Mouse (Mus musculus) intestine, embryonic 14.5 days (tissue): Measurements from ENCODE around the gene Pan3. TPM values are rescaled to one million over a fixed set of nuclear protein-coding genes. Genes with fewer than 3 reads are reported as not detected.

Source experiments
- ATAC-seq: fragments of 200-750 bp; cut with Nextera tagmentation; replicated peaks from 2 replicates; pipeline ENCODE4 v1.8.0; 2017; ENCODE audit warnings: low read depth, moderate number of reproducible peaks, moderate TSS enrichment, moderate library complexity; ENCODE audit not compliant: low FRiP score, low TSS enrichment
- DNase-seq: peaks from one replicate; pipeline ENCODE4 v3.0.0-alpha.2; 2018; ENCODE audit warnings: low spot score
- H3K27ac ChIP-seq: fragments of 300-500 bp; sonication (generic); 2 replicates; pipeline ENCODE4 v1.5.1; 2014; ENCODE audit warnings: low read depth, mild to moderate bottlenecking, control low read depth
- H3K27me3 ChIP-seq: fragments of 300-500 bp; sonication (generic); replicated peaks from 2 replicates; pipeline ENCODE4 v1.6.1; 2014; ENCODE audit warnings: low read length, control low read depth; ENCODE audit not compliant: control insufficient read depth, insufficient read depth
- H3K36me3 ChIP-seq: fragments of 300-500 bp; sonication (generic); 2 replicates; pipeline ENCODE4 v1.6.1; 2014; ENCODE audit warnings: low read length, control low read depth; ENCODE audit not compliant: control insufficient read depth, insufficient read depth
- H3K4me1 ChIP-seq: fragments of 300-500 bp; sonication (generic); replicated peaks from 2 replicates; pipeline ENCODE4 v1.6.1; 2014; ENCODE audit warnings: low read length, control low read depth, mixed read lengths; ENCODE audit not compliant: control insufficient read depth, insufficient read depth
- H3K4me2 ChIP-seq: fragments of 300-500 bp; sonication (generic); 2 replicates; pipeline ENCODE4 v1.6.1; 2014; ENCODE audit warnings: low read length
- H3K4me3 ChIP-seq: fragments of 300-500 bp; sonication (generic); 2 replicates; pipeline ENCODE4 v1.5.1; 2014; ENCODE audit warnings: low read depth, low read length, control low read depth, mixed read lengths
- H3K9ac ChIP-seq: fragments of 300-500 bp; sonication (generic); 2 replicates; pipeline ENCODE4 v1.6.1; 2014; ENCODE audit warnings: mild to moderate bottlenecking, low read length
- H3K9me3 ChIP-seq: fragments of 300-500 bp; sonication (generic); 2 replicates; pipeline ENCODE4 v1.6.1; 2016; ENCODE audit warnings: low read length, control low read depth; ENCODE audit not compliant: control insufficient read depth
- WGBS: fragments of 180-500 bp; shearing (Covaris S2); extraction: QIAGEN DNeasy Blood & Tissue Kit; methylation state at CpG from one replicate; pipeline ENCODE4 v1.1.7; 2014; 5-methylcytosine and 5-hydroxymethylcytosine counted together
- polyA plus RNA-seq: library from polyadenylated mRNA; unstranded; fragments of >200 nt; fragmentation: Nextera tagmentation; extraction: Ambion mirVana; gene quantifications from 2 replicates; pipeline ENCODE4 v1.2.1, GENCODE M21; 2014

Pan3 gene
- polyA plus RNA-seq, 1 experiment from 2014 or later, result 75.0 TPM

GRCm38 (mm10) chr5:147495961-147496360 is 66.0 kb downstream of the Pan3 start:
- no peaks in the 10 kb centered on the region for H3K27me3 ChIP-seq
- DNase-seq (no peak), ATAC-seq (no peak)
- no peak overlapping the region for H3K4me3 ChIP-seq
- no peak overlapping the region for H3K9ac ChIP-seq
- H3K27ac ChIP-seq, result no peak overlapping the region
- no peak overlapping the region for H3K4me2 ChIP-seq
- H3K36me3 ChIP-seq, result peaks cover 8% of the 10 kb centered on the region; the same call in 1 of the 2 replicates
- H3K9me3 ChIP-seq, result no peaks in the 10 kb centered on the region
- no peaks in the 10 kb centered on the region for H3K4me1 ChIP-seq
- WGBS, result 93% methylated on average over 2 of the region's 2 CpGs

GRCm38 (mm10) chr5:147496921-147497320 is 67.0 kb downstream of the Pan3 start:
- Histone ChIP-seq H3K27me3 (no peaks in the 10 kb centered on the region), H3K4me1 (no peaks in the 10 kb centered on the region), H3K27ac (no peak overlapping the region), H3K9me3 (no peaks in the 10 kb centered on the region), H3K4me2 (no peak overlapping the region), H3K9ac (no peak overlapping the region), H3K4me3 (no peak overlapping the region), H3K36me3 (peaks cover 8% of the 10 kb centered on the region; the same call in 1 of the 2 replicates)
- 80% methylated on average over 4 of the region's 4 CpGs for WGBS
- DNase-seq (no peak), ATAC-seq (no peak)

GRCm38 (mm10) chr5:147497714-147498113 is 67.8 kb downstream of the Pan3 start:
- ATAC-seq (no peak), DNase-seq (no peak)
- H3K27me3 ChIP-seq, result no peaks in the 10 kb centered on the region
- H3K9ac ChIP-seq, result no peak overlapping the region
- no peak overlapping the region for H3K4me2 ChIP-seq
- no peaks in the 10 kb centered on the region for H3K4me1 ChIP-seq
- 50% methylated on average over 2 of the region's 3 CpGs for WGBS
- no peak overlapping the region for H3K27ac ChIP-seq
- no peaks in the 10 kb centered on the region for H3K9me3 ChIP-seq
- no peak overlapping the region for H3K4me3 ChIP-seq
- H3K36me3 ChIP-seq, result peaks cover 8% of the 10 kb centered on the region; the same call in 1 of the 2 replicates

GRCm38 (mm10) chr5:147501456-147501998 is 71.6 kb downstream of the Pan3 start:
- Histone ChIP-seq H3K9me3 (no peaks in the 10 kb centered on the region), H3K4me3 (no peak overlapping the region), H3K4me2 (no peak overlapping the region), H3K4me1 (no peaks in the 10 kb centered on the region), H3K36me3 (0 out of 2 replicates have a peak, but pooled peaks cover 5% of the 10 kb centered on the region), H3K27me3 (no peaks in the 10 kb centered on the region), H3K27ac (no peak overlapping the region), H3K9ac (no peak overlapping the region)
- ATAC-seq (no peak), DNase-seq (no peak)
- 82% methylated on average over 2 of the region's 2 CpGs for WGBS

GRCm38 (mm10) chr5:147502921-147503320 is 73.0 kb downstream of the Pan3 start:
- H3K4me1 ChIP-seq, result no peaks in the 10 kb centered on the region
- no peaks in the 10 kb centered on the region for H3K9me3 ChIP-seq
- ATAC-seq (no peak), DNase-seq (no peak)
- H3K27ac ChIP-seq, result no peak overlapping the region
- H3K4me3 ChIP-seq, result no peak overlapping the region
- H3K27me3 ChIP-seq, result no peaks in the 10 kb centered on the region
- H3K36me3 ChIP-seq, result 0 out of 2 replicates have a peak, but pooled peaks cover 8% of the 10 kb centered on the region
- no peak overlapping the region for H3K4me2 ChIP-seq
- H3K9ac ChIP-seq, result no peak overlapping the region
- WGBS, result 82% methylated on average over 2 of the region's 2 CpGs

GRCm38 (mm10) chr5:147511350-147511749 is 81.4 kb downstream of the Pan3 start:
- ATAC-seq, result no peak
- Histone ChIP-seq H3K4me1 (0 out of 2 replicates have a peak, but pooled peaks cover 3% of the 10 kb centered on the region), H3K4me2 (no peak overlapping the region), H3K9ac (no peak overlapping the region), H3K36me3 (0 out of 2 replicates have a peak, but pooled peaks cover 4% of the 10 kb centered on the region), H3K9me3 (no peaks in the 10 kb centered on the region), H3K27ac (no peak overlapping the region), H3K4me3 (no peak overlapping the region), H3K27me3 (no peaks in the 10 kb centered on the region)
- WGBS, result 90% methylated on average over 9 of the region's 9 CpGs
- DNase-seq, result no peak

- Histone ChIP-seq H3K27me3 (no peaks in the 10 kb centered on the region), H3K36me3 (peaks cover 77% of the 10 kb centered on the region), H3K9me3 (no peaks in the 10 kb centered on the region), H3K4me1 (no peaks in the 10 kb centered on the region), H3K27ac (no peak overlapping the region), H3K9ac (no peak overlapping the region), H3K4me3 (no peak overlapping the region), H3K4me2 (no peak overlapping the region)
- ATAC-seq (no peak), DNase-seq (no peak)
- WGBS, result 86% methylated on average over 6 of the region's 6 CpGs
Observed at GRCm38 (mm10) chr5:147527006-147527405, 97.0 kb downstream of the Pan3 start.

- H3K36me3 ChIP-seq, result peaks cover 72% of the 10 kb centered on the region
- ATAC-seq, result no peak
Observed at GRCm38 (mm10) chr5:147527788-147528187, 97.8 kb downstream of the Pan3 start.

GRCm38 (mm10) chr5:147532031-147532430 is 102.1 kb downstream of the Pan3 start:
- ATAC-seq, result no peak
- 89% methylated on average over 6 of the region's 6 CpGs for WGBS
- peaks cover 59% of the 10 kb centered on the region for H3K36me3 ChIP-seq

More at GRCm38 (mm10) chr5:147527788-147528187, 97.8 kb downstream of the Pan3 start:
- H3K4me2 ChIP-seq, result no peak overlapping the region
- H3K27me3 ChIP-seq, result no peaks in the 10 kb centered on the region
- H3K4me1 ChIP-seq, result no peaks in the 10 kb centered on the region
- H3K9me3 ChIP-seq, result no peaks in the 10 kb centered on the region
- no peak overlapping the region for H3K4me3 ChIP-seq
- 84% methylated on average over 3 of the region's 3 CpGs for WGBS
- H3K27ac ChIP-seq, result no peak overlapping the region
- no peak overlapping the region for H3K9ac ChIP-seq
- no peak for DNase-seq

More at GRCm38 (mm10) chr5:147532031-147532430, 102.1 kb downstream of the Pan3 start:
- no peak for DNase-seq
- Histone ChIP-seq H3K4me3 (no peak overlapping the region), H3K9me3 (no peaks in the 10 kb centered on the region), H3K27me3 (no peaks in the 10 kb centered on the region), H3K27ac (no peak overlapping the region), H3K4me1 (no peaks in the 10 kb centered on the region), H3K4me2 (no peak overlapping the region), H3K9ac (no peak overlapping the region)
